Mouse (Mus musculus): ENCODE data around the gene Heatr4. TPM values are rescaled to one million over a fixed set of nuclear protein-coding genes. Genes with fewer than 3 reads are reported as not detected.
A peak's percentile ranks its signal among the peaks of the same experiment; 100 is the strongest.

The Heatr4 gene
- polyA plus RNA-seq, 1 experiment: not detected

GRCm38 (mm10) chr12:83923486-83923859 is 61.2 kb downstream of the Heatr4 start:
- TF ChIP-seq CTCF (IDR thresholded peaks at IDR 0.05; ENCODE audit: insufficient read depth, low read length) (no peak), POLR2A (IDR thresholded peaks at IDR 0.05; ENCODE audit: borderline replicate concordance, extremely low read depth, low read depth, low read length) (no peak)
- peaks cover 16% of the 10 kb centered on the region for H3K4me1 ChIP-seq (ENCODE audit: control insufficient read depth, insufficient read depth, low read length)
- DNase-seq: no peak
- WGBS: 68% methylated on average over 1 of the region's 1 CpGs
- no peak overlapping the region for H3K4me3 ChIP-seq (replicated peaks; ENCODE audit: extremely low read depth, low read depth, low read length)

- H3K4me3 ChIP-seq (replicated peaks; ENCODE audit: extremely low read depth, low read depth, low read length): peak overlapping the region; percentile 15
- WGBS: 44% methylated on average over 8 of the region's 8 CpGs
- no peak for DNase-seq
- no peak for TF ChIP-seq POLR2A (IDR thresholded peaks at IDR 0.05; ENCODE audit: borderline replicate concordance, extremely low read depth, low read depth, low read length)
- peaks cover 12% of the 10 kb centered on the region for H3K4me1 ChIP-seq (ENCODE audit: control insufficient read depth, insufficient read depth, low read length)
Measured at GRCm38 (mm10) chr12:83922724-83923485, 61.7 kb downstream of the Heatr4 start.

DNA sequence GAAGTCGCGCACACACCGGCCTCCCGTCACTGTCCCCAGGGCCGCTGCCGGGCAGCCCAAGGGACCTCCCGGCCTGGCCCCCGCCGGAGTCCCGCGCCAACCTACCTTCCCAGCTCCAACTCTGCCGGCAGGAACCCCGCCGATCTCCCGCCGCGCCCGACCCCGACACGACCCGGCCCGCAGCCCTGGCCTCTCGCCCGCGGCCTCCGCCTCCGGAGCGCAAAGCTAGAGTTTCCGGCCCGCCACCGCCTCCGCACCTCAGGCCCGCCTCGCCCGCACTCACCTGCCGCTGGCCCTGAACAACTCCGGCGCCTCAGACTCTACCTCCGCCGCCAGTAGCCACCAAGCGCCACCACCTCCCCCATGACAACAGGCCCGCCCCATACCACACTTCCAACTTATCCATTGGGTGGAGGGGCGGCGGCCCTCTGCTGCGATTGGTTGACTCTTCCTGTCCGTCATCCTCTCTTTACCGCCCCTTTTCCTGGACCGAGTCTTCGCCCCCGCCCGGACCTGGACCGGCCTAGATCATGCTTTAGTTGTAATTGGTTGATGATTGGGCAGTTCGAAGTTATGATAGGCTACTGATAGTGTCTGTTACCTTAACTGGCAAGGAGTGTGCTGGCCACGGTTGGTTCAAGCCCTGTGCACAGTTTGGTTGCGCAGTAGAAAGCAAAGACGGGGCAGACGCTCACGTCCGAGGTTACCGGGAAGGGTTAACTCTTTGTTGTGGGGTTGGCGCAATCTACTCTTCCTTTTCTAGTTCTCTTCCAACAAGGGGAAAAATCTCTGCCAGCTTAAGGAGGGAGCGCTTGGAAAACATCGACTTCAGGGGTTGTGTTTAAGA is 62.9 kb downstream of the Heatr4 start, which contains the start of gene Numb:
Numb (minus strand) TSS at position 400 of the 847 bp plus-strand sequence.
- Histone ChIP-seq H3K4me3 (replicated peaks; ENCODE audit: extremely low read depth, low read depth, low read length) (peak within 1 kb of the TSS; percentile 75), H3K4me1 (ENCODE audit: control insufficient read depth, insufficient read depth, low read length) (peaks cover 9% of the 10 kb centered on the region)
- WGBS: under 1% methylated on average over 63 of the region's 63 CpGs
- TF ChIP-seq POLR2A (IDR thresholded peaks at IDR 0.05; ENCODE audit: borderline replicate concordance, extremely low read depth, low read depth, low read length): peak; percentile 96; the same call in 1 of the 2 replicates
- no peak for TF ChIP-seq CTCF (IDR thresholded peaks at IDR 0.05; ENCODE audit: insufficient read depth, low read length)
- peak; percentile 97 for DNase-seq

DNA sequence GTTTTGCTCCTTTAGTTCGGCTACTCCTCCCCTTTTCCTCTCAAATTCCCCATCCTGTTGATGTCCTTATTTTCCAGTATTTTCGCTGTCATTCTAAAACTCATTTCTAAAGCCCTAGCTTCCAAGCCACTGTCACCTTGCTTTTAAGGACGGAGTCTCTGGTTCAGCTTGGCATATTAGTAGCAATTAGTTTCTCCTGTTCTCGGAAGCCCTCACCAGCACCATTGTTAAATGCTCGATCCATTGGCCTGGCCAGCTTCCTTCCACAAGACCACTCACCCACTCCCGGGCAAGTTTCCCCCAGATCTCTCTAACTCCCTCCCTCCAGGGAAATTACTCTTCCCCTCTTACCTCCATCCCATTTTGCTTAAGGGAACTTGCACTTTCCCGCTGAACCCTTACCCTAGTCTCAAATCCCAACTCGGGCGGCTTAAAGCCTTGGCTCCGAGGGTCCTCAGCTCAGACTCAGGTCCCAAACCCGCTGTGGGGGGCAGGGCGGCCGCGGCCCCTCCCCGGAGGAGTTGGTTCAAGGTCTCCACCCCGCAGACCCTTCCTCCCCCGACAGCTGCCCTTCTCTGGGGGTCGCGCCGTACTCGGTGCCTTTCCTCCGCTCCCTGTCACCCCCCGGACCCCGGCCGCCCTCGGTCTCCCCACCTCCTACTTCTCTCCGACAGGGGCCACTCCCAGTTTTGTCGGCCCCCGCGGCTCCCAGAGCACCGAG is 63.8 kb downstream of the Heatr4 start:
- DNase-seq: peak; percentile 51
- H3K4me3 ChIP-seq (replicated peaks; ENCODE audit: extremely low read depth, low read depth, low read length): peak overlapping the region; percentile 75
- WGBS: 3% methylated on average over 31 of the region's 31 CpGs
- H3K4me1 ChIP-seq (ENCODE audit: control insufficient read depth, insufficient read depth, low read length): peaks cover 5% of the 10 kb centered on the region; the same call in 1 of the 2 replicates
- TF ChIP-seq CTCF (IDR thresholded peaks at IDR 0.05; ENCODE audit: insufficient read depth, low read length): no peak
- no peak for TF ChIP-seq POLR2A (IDR thresholded peaks at IDR 0.05; ENCODE audit: borderline replicate concordance, extremely low read depth, low read depth, low read length)

- no peak for TF ChIP-seq POLR2A (IDR thresholded peaks at IDR 0.05; ENCODE audit: borderline replicate concordance, extremely low read depth, low read depth, low read length)
- TF ChIP-seq CTCF (IDR thresholded peaks at IDR 0.05; ENCODE audit: insufficient read depth, low read length): no peak
- Histone ChIP-seq H3K4me3 (replicated peaks; ENCODE audit: extremely low read depth, low read depth, low read length) (peak overlapping the region; percentile 23), H3K4me1 (ENCODE audit: control insufficient read depth, insufficient read depth, low read length) (peaks cover 12% of the 10 kb centered on the region)
- DNase-seq: no peak
- 41% methylated on average over 9 of the region's 9 CpGs for WGBS
Measured at GRCm38 (mm10) chr12:83916884-83917283, 67.8 kb downstream of the Heatr4 start.

- 54% methylated on average over 1 of the region's 1 CpGs for WGBS
- peaks cover 12% of the 10 kb centered on the region for H3K4me1 ChIP-seq (ENCODE audit: control insufficient read depth, insufficient read depth, low read length)
- TF ChIP-seq CTCF (IDR thresholded peaks at IDR 0.05; ENCODE audit: insufficient read depth, low read length): no peak
- TF ChIP-seq POLR2A (IDR thresholded peaks at IDR 0.05; ENCODE audit: borderline replicate concordance, extremely low read depth, low read depth, low read length): no peak
- no peak for DNase-seq
- no peak overlapping the region for H3K4me3 ChIP-seq (replicated peaks; ENCODE audit: extremely low read depth, low read depth, low read length)
Measured at GRCm38 (mm10) chr12:83914797-83915196, 69.9 kb downstream of the Heatr4 start.

GRCm38 (mm10) chr12:83914202-83914740 is 70.4 kb downstream of the Heatr4 start:
- 66% methylated on average over 4 of the region's 4 CpGs for WGBS
- no peak for TF ChIP-seq CTCF (IDR thresholded peaks at IDR 0.05; ENCODE audit: insufficient read depth, low read length)
- no peak for TF ChIP-seq POLR2A (IDR thresholded peaks at IDR 0.05; ENCODE audit: borderline replicate concordance, extremely low read depth, low read depth, low read length)
- peaks cover 12% of the 10 kb centered on the region for H3K4me1 ChIP-seq (ENCODE audit: control insufficient read depth, insufficient read depth, low read length)
- DNase-seq: no peak
- no peak overlapping the region for H3K4me3 ChIP-seq (replicated peaks; ENCODE audit: extremely low read depth, low read depth, low read length)

DNA sequence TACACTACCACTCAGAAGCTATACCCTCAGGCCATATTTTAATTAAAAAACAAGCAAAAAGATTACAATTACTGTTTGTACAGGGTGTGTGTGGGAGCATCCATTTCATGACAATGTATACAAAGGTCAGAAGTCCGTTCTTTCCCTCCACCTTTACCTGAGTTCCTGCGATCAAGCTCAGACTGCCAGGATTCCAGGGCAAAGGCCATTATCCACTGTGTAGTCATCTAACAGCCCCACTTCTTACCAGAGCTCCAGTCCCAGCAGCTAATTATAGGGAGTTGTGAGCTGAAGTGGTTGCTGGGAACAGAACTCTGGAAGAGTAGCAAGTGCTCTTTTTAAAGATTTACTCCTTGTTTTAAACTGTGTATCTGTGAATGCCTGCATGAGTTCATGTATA is 74.2 kb downstream of the Heatr4 start:
- DNase-seq: peak; percentile 2
- Histone ChIP-seq H3K4me3 (replicated peaks; ENCODE audit: extremely low read depth, low read depth, low read length) (no peak overlapping the region), H3K4me1 (ENCODE audit: control insufficient read depth, insufficient read depth, low read length) (peaks cover 8% of the 10 kb centered on the region)
- no peak for TF ChIP-seq POLR2A (IDR thresholded peaks at IDR 0.05; ENCODE audit: borderline replicate concordance, extremely low read depth, low read depth, low read length)
- no peak for TF ChIP-seq CTCF (IDR thresholded peaks at IDR 0.05; ENCODE audit: insufficient read depth, low read length)
- WGBS: 80% methylated on average over 2 of the region's 2 CpGs

Other genes starting within 250 kb of the Heatr4 start
- gene Papln, start 221.2 kb downstream of the Heatr4 start, polyA plus RNA-seq (2012; rRNA removed): 1.8 and 2.0 TPM in 2 replicates
- gene Numb, start 62.9 kb downstream of the Heatr4 start, polyA plus RNA-seq (2012; rRNA removed): 155 and 165 TPM in 2 replicates
- 19.1 and 29.8 TPM in 2 replicates for gene Riox1, start 34.2 kb downstream of the Heatr4 start, polyA plus RNA-seq (2012; rRNA removed)
- 18.4 and 20.3 TPM in 2 replicates for gene Acot2, start 3.0 kb upstream of the Heatr4 start, polyA plus RNA-seq (2012; rRNA removed)
- gene Acot1, start 24.6 kb upstream of the Heatr4 start, polyA plus RNA-seq (2012; rRNA removed): 28.8 and 29.2 TPM in 2 replicates
- 0.40 TPM in 2 replicates for gene Acot4, start 53.5 kb upstream of the Heatr4 start, polyA plus RNA-seq (2012; rRNA removed)
- gene Gm49366, start 54.1 kb upstream of the Heatr4 start, polyA plus RNA-seq (2012; rRNA removed): not detected in 2 replicates
- not detected in 2 replicates for gene Acot3, start 67.3 kb upstream of the Heatr4 start, polyA plus RNA-seq (2012; rRNA removed)
- not detected in 2 replicates for gene Acot5, start 84.5 kb upstream of the Heatr4 start, polyA plus RNA-seq (2012; rRNA removed)
- 1.9 TPM in 2 replicates for gene Acot6, start 115.8 kb upstream of the Heatr4 start, polyA plus RNA-seq (2012; rRNA removed)
- gene Dnal1, start 129.5 kb upstream of the Heatr4 start, polyA plus RNA-seq (2012; rRNA removed): 4.6 and 9.2 TPM in 2 replicates
- 0.84 and 1.3 TPM in 2 replicates for gene Pnma1, start 163.6 kb upstream of the Heatr4 start, polyA plus RNA-seq (2012; rRNA removed)
- gene Elmsan1, start 234.0 kb upstream of the Heatr4 start, polyA plus RNA-seq (2012; rRNA removed): 26.5 and 29.5 TPM in 2 replicates

Data from lung, adult 2 months (tissue).